Mouse (Mus musculus) bone marrow macrophage, adult 2 months (primary cell): Measurements from ENCODE around the gene Msmb. TPM values are rescaled to one million over a fixed set of nuclear protein-coding genes. Genes with fewer than 3 reads are reported as not detected.
"Not testable (repeated sequence)": the region's sequence is repeated elsewhere in the genome, so short reads cannot be mapped to it uniquely, and the experiment has no call there.

ENCODE experiments used
- H3K27ac ChIP-seq: 2 replicates; pipeline ENCODE4 v1.5.1; 2012; ENCODE audit warnings: low read depth, low read length; ENCODE audit not compliant: insufficient read depth
- H3K4me1 ChIP-seq: 2 replicates; pipeline ENCODE4 v1.6.1; 2012; ENCODE audit warnings: low read length; ENCODE audit not compliant: control insufficient read depth, insufficient read depth
- H3K4me3 ChIP-seq: 2 replicates; pipeline ENCODE4 v1.5.1; 2012; ENCODE audit warnings: mild to moderate bottlenecking, low read length, moderate library complexity; ENCODE audit not compliant: insufficient read depth
- CTCF ChIP-seq: IDR thresholded peaks from 2 replicates; pipeline ENCODE4 v1.5.1; 2012; ENCODE audit warnings: low read depth, mild to moderate bottlenecking, low read length, moderate library complexity
- POLR2A ChIP-seq: IDR thresholded peaks from 2 replicates; pipeline ENCODE4 v1.6.1; 2012; ENCODE audit warnings: mild to moderate bottlenecking, low read depth, low read length, borderline replicate concordance
- polyA plus RNA-seq: library from polyadenylated mRNA; stranded (reverse); fragments of >200 nt; gene quantifications from 2 replicates; pipeline ENCODE4 v1.2.4, GENCODE M21; 2012; ENCODE audit not compliant: missing spikeins, insufficient read depth, insufficient read length

Msmb gene
- polyA plus RNA-seq, 1 experiment = not detected

GRCm38 (mm10) chr14:32168653-32169231 is 26.9 kb downstream of the Msmb start:
- peaks cover 43% of the 10 kb centered on the region for H3K4me1 ChIP-seq
- no peak for TF ChIP-seq POLR2A
- TF ChIP-seq CTCF = no peak
- peak overlapping the region; percentile 48 for H3K4me3 ChIP-seq
- H3K27ac ChIP-seq = peak overlapping the region; percentile 97

- peaks cover 39% of the 10 kb centered on the region for H3K4me1 ChIP-seq
- H3K27ac ChIP-seq = peak overlapping the region; percentile 92
- TF ChIP-seq CTCF (no peak), POLR2A (no peak)
- H3K4me3 ChIP-seq = no peak overlapping the region
Measured at GRCm38 (mm10) chr14:32170137-32170536, 28.3 kb downstream of the Msmb start.

- H3K4me1 ChIP-seq = peaks cover 26% of the 10 kb centered on the region
- H3K4me3 ChIP-seq = no peak overlapping the region
- TF ChIP-seq CTCF = no peak
- TF ChIP-seq POLR2A = no peak
- H3K27ac ChIP-seq = no peak overlapping the region
Measured at GRCm38 (mm10) chr14:32175310-32175709, 33.5 kb downstream of the Msmb start.

GRCm38 (mm10) chr14:32176590-32176989 is 34.8 kb downstream of the Msmb start:
- H3K4me3 ChIP-seq = not testable (repeated sequence)
- peaks cover 18% of the 10 kb centered on the region for H3K4me1 ChIP-seq

GRCm38 (mm10) chr14:32179393-32180195 is 37.8 kb downstream of the Msmb start:
- Histone ChIP-seq H3K4me1 (peaks cover 9% of the 10 kb centered on the region), H3K4me3 (no peak overlapping the region), H3K27ac (no peak overlapping the region)
- TF ChIP-seq POLR2A = no peak
- no peak for TF ChIP-seq CTCF

More at GRCm38 (mm10) chr14:32176590-32176989, 34.8 kb downstream of the Msmb start:
- H3K27ac ChIP-seq = not testable (repeated sequence)

- Histone ChIP-seq H3K4me3 (no peak overlapping the region), H3K27ac (no peak overlapping the region), H3K4me1 (peaks cover 3% of the 10 kb centered on the region)
- no peak for TF ChIP-seq POLR2A
- TF ChIP-seq CTCF = no peak
Measured at GRCm38 (mm10) chr14:32180861-32181260, 39.0 kb downstream of the Msmb start.

- H3K27ac ChIP-seq = no peak overlapping the region
- no peak overlapping the region for H3K4me3 ChIP-seq
- H3K4me1 ChIP-seq = peaks cover 3% of the 10 kb centered on the region
- TF ChIP-seq POLR2A (no peak), CTCF (no peak)
Measured at GRCm38 (mm10) chr14:32183846-32184245, 42.0 kb downstream of the Msmb start.

- Histone ChIP-seq H3K27ac (no peak overlapping the region), H3K4me1 (no peaks in the 10 kb centered on the region), H3K4me3 (no peak overlapping the region)
- TF ChIP-seq CTCF (no peak), POLR2A (no peak)
Measured at GRCm38 (mm10) chr14:32190627-32191391, 49.0 kb downstream of the Msmb start.

GRCm38 (mm10) chr14:32191926-32192325 is 50.1 kb downstream of the Msmb start:
- H3K4me3 ChIP-seq = no peak overlapping the region
- no peak overlapping the region for H3K27ac ChIP-seq
- no peak for TF ChIP-seq CTCF
- no peak for TF ChIP-seq POLR2A
- H3K4me1 ChIP-seq = no peaks in the 10 kb centered on the region

GRCm38 (mm10) chr14:32192437-32192836 is 50.6 kb downstream of the Msmb start:
- no peak overlapping the region for H3K4me3 ChIP-seq

GRCm38 (mm10) chr14:32193557-32193956 is 51.7 kb downstream of the Msmb start:
- H3K4me1 ChIP-seq, H3K4me3 ChIP-seq, H3K27ac ChIP-seq: not testable (repeated sequence)

More at GRCm38 (mm10) chr14:32192437-32192836, 50.6 kb downstream of the Msmb start:
- H3K27ac ChIP-seq = no peak overlapping the region
- no peaks in the 10 kb centered on the region for H3K4me1 ChIP-seq
- 0 out of 2 replicates have a peak, but pooled peaks have one; percentile 38 for TF ChIP-seq CTCF
- TF ChIP-seq POLR2A = no peak
